Mouse (Mus musculus) midbrain, embryonic 13.5 days (tissue): ENCODE results near the gene Mto1. TPM values are rescaled to one million over a fixed set of nuclear protein-coding genes. Genes with fewer than 3 reads are reported as not detected.
A peak's percentile ranks its signal among the peaks of the same experiment; 100 is the strongest.
"Not testable (repeated sequence)": the region's sequence is repeated elsewhere in the genome, so short reads cannot be mapped to it uniquely, and the experiment has no call there.

Experiments used
- ATAC-seq: fragments of 200-750 bp; cut with Nextera tagmentation; 2 replicates; pipeline ENCODE4 v1.8.0; 2017; ENCODE audit warnings: mild to moderate bottlenecking, moderate TSS enrichment, moderate library complexity
- H3K27ac ChIP-seq: fragments of 300-500 bp; sonication (generic); 2 replicates; pipeline ENCODE4 v1.5.1; 2015; ENCODE audit warnings: inconsistent platforms, mild to moderate bottlenecking, moderate library complexity
- H3K27me3 ChIP-seq: fragments of 300-500 bp; sonication (generic); 2 replicates; pipeline ENCODE4 v1.6.1; 2015; ENCODE audit warnings: mild to moderate bottlenecking, inconsistent platforms
- H3K36me3 ChIP-seq: fragments of 300-500 bp; sonication (generic); 2 replicates; pipeline ENCODE4 v1.6.1; 2015; ENCODE audit warnings: mild to moderate bottlenecking, inconsistent platforms
- H3K4me1 ChIP-seq: fragments of 300-500 bp; sonication (generic); replicated peaks from 2 replicates; pipeline ENCODE4 v1.6.1; 2015; ENCODE audit warnings: inconsistent platforms
- H3K4me2 ChIP-seq: fragments of 300-500 bp; sonication (generic); replicated peaks from 2 replicates; pipeline ENCODE4 v1.6.1; 2015; ENCODE audit warnings: moderate library complexity, mild to moderate bottlenecking, inconsistent platforms
- H3K4me3 ChIP-seq: fragments of 300-500 bp; sonication (generic); replicated peaks from 2 replicates; pipeline ENCODE4 v1.5.1; 2015; ENCODE audit warnings: mild to moderate bottlenecking, inconsistent platforms
- H3K9ac ChIP-seq: fragments of 300-500 bp; sonication (generic); replicated peaks from 2 replicates; pipeline ENCODE4 v1.6.1; 2015; ENCODE audit warnings: mild to moderate bottlenecking, inconsistent platforms
- H3K9me3 ChIP-seq: fragments of 300-500 bp; sonication (generic); 2 replicates; pipeline ENCODE4 v1.6.1; 2016; ENCODE audit warnings: mild to moderate bottlenecking, inconsistent platforms
- WGBS: fragments of 180-500 bp; shearing (Covaris S2); methylation state at CpG from one replicate; pipeline ENCODE4 v1.1.7; 2015; 5-methylcytosine and 5-hydroxymethylcytosine counted together
- polyA plus RNA-seq: library from polyadenylated mRNA; unstranded; fragments of >200 nt; fragmentation: Nextera tagmentation; extraction: Ambion mirVana; gene quantifications from 2 replicates; pipeline ENCODE4 v1.2.1, GENCODE M21; 2015

Mto1 gene
- polyA plus RNA-seq, 1 experiment from 2014 or later = 26.3 TPM

GRCm38 (mm10) chr9:78508106-78508786 lies 60.2 kb downstream of the Mto1 start:
- H3K9ac ChIP-seq = no peak overlapping the region
- H3K27ac ChIP-seq = no peak overlapping the region
- peaks cover 10% of the 10 kb centered on the region; the same call in 1 of the 2 replicates for H3K36me3 ChIP-seq
- H3K4me2 ChIP-seq = no peak overlapping the region
- no peaks in the 10 kb centered on the region for H3K9me3 ChIP-seq
- ATAC-seq = no peak
- H3K27me3 ChIP-seq = no peaks in the 10 kb centered on the region
- H3K4me1 ChIP-seq = peaks cover 19% of the 10 kb centered on the region
- 94% methylated on average over 16 of the region's 16 CpGs for WGBS
- H3K4me3 ChIP-seq = no peak overlapping the region

GRCm38 (mm10) chr9:78511705-78512104 lies 63.7 kb downstream of the Mto1 start:
- Histone ChIP-seq H3K4me1 (no peaks in the 10 kb centered on the region), H3K4me2 (no peak overlapping the region), H3K36me3 (peaks cover 10% of the 10 kb centered on the region; the same call in 1 of the 2 replicates), H3K9ac (no peak overlapping the region), H3K9me3 (no peaks in the 10 kb centered on the region), H3K27ac (no peak overlapping the region), H3K27me3 (no peaks in the 10 kb centered on the region), H3K4me3 (no peak overlapping the region)
- WGBS = 94% methylated on average over 5 of the region's 5 CpGs
- no peak for ATAC-seq

DNA sequence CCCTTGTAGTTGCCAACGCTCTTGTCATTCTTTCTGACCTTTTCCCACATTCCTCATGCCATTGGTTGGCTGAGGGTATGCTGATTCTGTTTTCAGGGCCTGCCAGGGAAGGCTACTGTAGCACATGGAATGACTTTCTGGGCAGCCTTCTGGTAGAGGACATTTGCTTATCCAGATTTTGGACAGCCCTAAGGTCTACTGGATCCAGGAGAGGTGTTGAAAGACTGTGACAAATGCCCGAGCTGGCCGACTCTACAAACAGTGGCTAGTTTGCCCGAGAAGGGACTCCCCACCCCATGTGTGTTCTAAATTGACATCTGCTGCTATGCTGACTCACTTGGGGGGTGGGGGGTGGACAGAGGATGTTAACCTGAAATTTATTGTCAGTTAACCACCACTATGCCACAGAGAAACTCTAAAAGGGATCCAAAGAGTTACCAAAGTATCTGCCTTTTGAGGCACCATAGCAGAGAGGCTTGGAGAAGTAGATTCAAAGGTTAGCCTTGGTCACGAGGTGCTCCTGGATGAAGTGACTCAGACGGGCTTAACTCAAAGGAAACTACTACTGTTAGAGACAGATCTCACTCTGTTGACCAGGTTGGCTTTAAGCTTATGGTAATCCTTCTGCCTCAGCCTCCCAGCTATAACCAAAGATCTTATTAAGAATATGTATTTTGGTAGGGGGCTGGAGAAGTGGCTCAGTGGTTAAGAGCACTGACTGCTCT lies 65.9 kb downstream of the Mto1 start:
- 86% methylated on average over 6 of the region's 6 CpGs for WGBS
- no peaks in the 10 kb centered on the region for H3K9me3 ChIP-seq
- ATAC-seq = no peak
- H3K4me2 ChIP-seq = no peak overlapping the region
- no peaks in the 10 kb centered on the region for H3K27me3 ChIP-seq
- H3K9ac ChIP-seq = no peak overlapping the region
- no peaks in the 10 kb centered on the region for H3K4me1 ChIP-seq
- peaks cover 3% of the 10 kb centered on the region; the same call in 1 of the 2 replicates for H3K36me3 ChIP-seq
- no peak overlapping the region for H3K4me3 ChIP-seq
- H3K27ac ChIP-seq = no peak overlapping the region

GRCm38 (mm10) chr9:78514681-78515080 lies 66.7 kb downstream of the Mto1 start:
- no peak for ATAC-seq
- H3K4me3 ChIP-seq = no peak overlapping the region
- no peak overlapping the region for H3K9ac ChIP-seq
- no peaks in the 10 kb centered on the region for H3K9me3 ChIP-seq
- H3K27me3 ChIP-seq = no peaks in the 10 kb centered on the region
- H3K4me1 ChIP-seq = peaks cover under 1% of the 10 kb centered on the region
- H3K4me2 ChIP-seq = no peak overlapping the region
- no peak overlapping the region for H3K27ac ChIP-seq
- peaks cover 3% of the 10 kb centered on the region; the same call in 1 of the 2 replicates for H3K36me3 ChIP-seq
- WGBS = 87% methylated on average over 4 of the region's 4 CpGs

GRCm38 (mm10) chr9:78516125-78516524 lies 68.1 kb downstream of the Mto1 start:
- ATAC-seq = no peak
- Histone ChIP-seq H3K27me3 (no peaks in the 10 kb centered on the region), H3K27ac (peak overlapping the region; percentile 25; the same call in 1 of the 2 replicates), H3K9ac (no peak overlapping the region), H3K4me1 (peaks cover 12% of the 10 kb centered on the region), H3K36me3 (peaks cover 3% of the 10 kb centered on the region; the same call in 1 of the 2 replicates), H3K9me3 (no peaks in the 10 kb centered on the region), H3K4me3 (no peak overlapping the region), H3K4me2 (no peak overlapping the region)
- 73% methylated on average over 3 of the region's 3 CpGs for WGBS

DNA sequence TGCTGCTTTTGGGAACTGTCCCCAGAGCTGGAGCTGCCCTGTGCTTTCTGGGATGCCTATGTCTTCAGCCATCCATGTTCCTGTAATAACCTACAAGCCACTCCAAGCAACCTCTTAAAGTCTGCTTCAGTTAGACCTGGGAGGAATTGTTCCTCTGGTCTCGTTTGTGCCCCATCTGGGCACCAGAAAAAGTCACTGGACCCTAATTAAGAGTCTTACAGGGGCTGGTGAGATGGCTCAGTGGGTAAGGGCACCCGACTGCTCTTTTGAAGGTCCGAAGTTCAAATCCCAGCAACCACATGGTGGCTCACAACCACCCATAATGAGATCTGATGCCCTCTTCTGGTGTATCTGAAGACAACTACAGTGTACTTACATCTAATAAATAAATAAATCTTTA lies 69.2 kb downstream of the Mto1 start:
- not testable (repeated sequence) for H3K4me2 ChIP-seq, H3K4me3 ChIP-seq, ATAC-seq, H3K27me3 ChIP-seq, H3K9me3 ChIP-seq, H3K9ac ChIP-seq, H3K27ac ChIP-seq, H3K36me3 ChIP-seq
- peaks cover 19% of the 10 kb centered on the region for H3K4me1 ChIP-seq
- 69% methylated on average over 3 of the region's 3 CpGs for WGBS

DNA sequence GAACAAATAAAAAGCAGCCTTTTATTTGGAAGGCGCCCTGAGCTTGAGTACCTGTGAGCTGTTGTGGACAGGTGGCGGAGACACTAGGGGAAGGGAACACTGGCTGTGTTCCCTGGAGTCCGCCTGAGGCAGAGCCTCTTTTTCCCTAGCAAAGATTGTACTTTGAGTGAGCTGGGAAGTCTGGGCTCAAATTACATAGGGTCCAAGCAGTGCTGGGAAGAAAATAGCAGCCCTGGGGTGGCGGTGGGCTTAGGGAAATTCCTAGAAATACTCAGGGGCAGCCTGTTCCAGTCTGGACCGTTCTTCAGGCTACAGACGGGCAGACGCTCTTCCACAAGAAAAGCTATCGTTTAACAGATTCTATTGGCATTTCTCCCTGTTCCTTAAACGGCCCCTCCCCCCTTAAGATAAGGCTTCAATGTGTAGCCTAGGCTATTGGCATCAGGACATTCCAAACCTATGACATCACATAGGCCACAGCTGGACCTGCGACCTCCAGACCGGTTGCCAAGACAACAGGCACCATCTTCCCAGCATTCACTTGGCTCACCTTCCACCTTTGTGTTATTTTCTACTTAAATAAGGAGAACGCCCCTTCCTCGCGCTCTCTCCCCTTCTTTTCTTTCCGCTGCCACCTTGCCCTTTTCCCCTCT lies 72.2 kb downstream of the Mto1 start:
- WGBS = under 1% methylated on average over 15 of the region's 15 CpGs
- H3K27ac ChIP-seq = peak overlapping the region; percentile 86
- peak overlapping the region; percentile 78 for H3K4me2 ChIP-seq
- no peaks in the 10 kb centered on the region for H3K9me3 ChIP-seq
- peaks cover 19% of the 10 kb centered on the region for H3K4me1 ChIP-seq
- H3K4me3 ChIP-seq = peak overlapping the region; percentile 53
- ATAC-seq = peak; percentile 88
- H3K36me3 ChIP-seq = no peaks in the 10 kb centered on the region
- peak overlapping the region; percentile 74 for H3K9ac ChIP-seq
- no peaks in the 10 kb centered on the region for H3K27me3 ChIP-seq

DNA sequence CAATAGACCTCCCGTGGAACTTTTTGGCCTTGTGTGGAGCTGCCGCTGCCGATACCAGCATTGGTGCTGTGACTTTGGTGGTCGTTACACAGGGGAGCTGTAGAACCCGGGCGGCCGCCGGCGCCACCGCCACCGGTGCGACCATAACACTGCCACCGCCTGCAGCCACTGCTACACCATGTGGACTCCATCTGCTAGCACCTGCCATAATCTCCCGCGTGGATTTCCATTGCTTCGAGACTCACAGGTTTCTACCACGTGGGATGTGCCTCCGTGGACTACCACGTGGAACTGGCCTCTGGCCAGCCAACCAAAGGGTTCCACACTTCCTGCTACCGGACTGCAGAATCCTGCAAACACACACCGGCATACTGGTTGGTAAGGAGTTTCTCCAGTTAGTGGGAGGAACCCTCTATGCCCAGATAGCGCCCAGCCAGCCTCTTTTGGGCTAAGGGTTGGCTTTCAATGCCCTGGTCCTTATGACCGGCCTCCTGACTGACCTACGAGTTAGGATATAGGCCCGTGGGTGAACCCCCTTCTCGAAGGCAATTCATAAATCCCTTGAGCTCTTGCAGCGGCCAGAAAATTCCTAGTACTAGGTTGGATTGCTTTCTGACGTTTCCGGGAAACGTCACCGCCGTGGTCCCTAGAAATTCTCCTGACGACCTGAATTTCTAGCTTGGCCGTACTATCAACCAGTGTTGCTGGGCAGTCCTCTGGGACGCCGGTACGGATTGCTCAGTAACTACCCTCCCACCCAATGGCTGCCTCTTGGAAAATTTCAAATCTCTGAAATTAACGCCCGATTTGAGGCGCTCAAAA lies 73.0 kb downstream of the Mto1 start:
- H3K4me3 ChIP-seq = peak overlapping the region; percentile 53
- WGBS = 2% methylated on average over 40 of the region's 40 CpGs
- peak overlapping the region; percentile 78 for H3K4me2 ChIP-seq
- peak; percentile 74 for ATAC-seq
- peaks cover 19% of the 10 kb centered on the region for H3K4me1 ChIP-seq
- H3K27ac ChIP-seq = peak overlapping the region; percentile 86
- H3K9me3 ChIP-seq = no peaks in the 10 kb centered on the region
- H3K9ac ChIP-seq = peak overlapping the region; percentile 74
- no peaks in the 10 kb centered on the region for H3K36me3 ChIP-seq
- no peaks in the 10 kb centered on the region for H3K27me3 ChIP-seq

- WGBS = 28% methylated on average over 14 of the region's 14 CpGs
- peak overlapping the region; percentile 78 for H3K4me2 ChIP-seq
- H3K27me3 ChIP-seq = no peaks in the 10 kb centered on the region
- peaks cover 19% of the 10 kb centered on the region for H3K4me1 ChIP-seq
- no peaks in the 10 kb centered on the region for H3K36me3 ChIP-seq
- peak; percentile 13; the same call in 1 of the 2 replicates for ATAC-seq
- peak overlapping the region; percentile 86 for H3K27ac ChIP-seq
- H3K4me3 ChIP-seq = peak overlapping the region; percentile 53
- H3K9me3 ChIP-seq = no peaks in the 10 kb centered on the region
- H3K9ac ChIP-seq = peak overlapping the region; percentile 74
Measured at GRCm38 (mm10) chr9:78521689-78522088, 73.7 kb downstream of the Mto1 start.
